Comparison of ENCODE assay signal across 29 mouse cellular contexts in genomic region chr7:105747776-105748175, GRCm38 (mm10). TPM values are rescaled to one million over a fixed set of nuclear protein-coding genes. Genes with fewer than 3 reads are reported as not detected.
"Had no signal": no experiment of that assay in that cellular context is flagged by ENCODE, and none has a peak within 500 bp of the region (broad histone marks: within the 10 kb centered on the region; RNA-seq: fewer than 3 reads in every experiment).

No protein-coding gene starts in this region.

- H3K4me3 ChIP-seq: limb, embryonic 10.5 days; limb, embryonic 12.5 days; limb, embryonic 13.5 days; limb, embryonic 15.5 days; liver, embryonic 12.5 days; liver, embryonic 13.5 days; liver, embryonic 15.5 days; lung, embryonic 15.5 days; megakaryocyte, embryonic 14.5 days; midbrain, embryonic 10.5 days; midbrain, embryonic 12.5 days; midbrain, embryonic 13.5 days; midbrain, embryonic 15.5 days; myocyte; neural tube, embryonic 12.5 days had no signal

- DNase-seq: left cerebral cortex, postnatal 4 days; liver; liver, embryonic 13.5 days; liver, postnatal 0 days; lung, adult 2 months; lung, embryonic 14.5 days; lung, postnatal 10 days; lung, postnatal 14 days; lung, postnatal 36 days; lung, postnatal 4 days; midbrain, embryonic 14.5 days had no signal

- H3K27me3 ChIP-seq: limb, embryonic 12.5 days; limb, embryonic 13.5 days; limb, embryonic 15.5 days; liver, embryonic 12.5 days; liver, embryonic 13.5 days; liver, embryonic 15.5 days; lung, embryonic 15.5 days; megakaryocyte, embryonic 14.5 days; midbrain, embryonic 12.5 days; midbrain, embryonic 13.5 days; midbrain, embryonic 15.5 days; neural tube, embryonic 12.5 days had no signal

- H3K27ac ChIP-seq: limb, embryonic 10.5 days; limb, embryonic 12.5 days; limb, embryonic 13.5 days; limb, embryonic 15.5 days; liver, embryonic 12.5 days; liver, embryonic 13.5 days; liver, embryonic 14.5 days; liver, embryonic 15.5 days; lung, embryonic 15.5 days; macrophage; midbrain, embryonic 10.5 days; midbrain, embryonic 12.5 days; midbrain, embryonic 13.5 days; midbrain, embryonic 15.5 days; neural tube, embryonic 12.5 days had no signal

- H3K9me3 ChIP-seq: limb, embryonic 10.5 days; limb, embryonic 12.5 days; limb, embryonic 13.5 days; limb, embryonic 15.5 days; liver, embryonic 12.5 days; liver, embryonic 13.5 days; liver, embryonic 15.5 days; lung, embryonic 15.5 days; megakaryocyte, embryonic 14.5 days; midbrain, embryonic 10.5 days; midbrain, embryonic 12.5 days; midbrain, embryonic 13.5 days; midbrain, embryonic 15.5 days; neural tube, embryonic 12.5 days had no signal

RNA-seq across cellular contexts. Expression of gene Dchs1, which starts 39.7 kb away (rescaled TPM):
- total RNA-seq: megakaryocyte-erythroid progenitor cell, adult 5-6 weeks; monocyte, adult 5-6 weeks had no signal
